Comparison of ENCODE assay signal across 11 mouse cellular contexts in the genomic region with DNA sequence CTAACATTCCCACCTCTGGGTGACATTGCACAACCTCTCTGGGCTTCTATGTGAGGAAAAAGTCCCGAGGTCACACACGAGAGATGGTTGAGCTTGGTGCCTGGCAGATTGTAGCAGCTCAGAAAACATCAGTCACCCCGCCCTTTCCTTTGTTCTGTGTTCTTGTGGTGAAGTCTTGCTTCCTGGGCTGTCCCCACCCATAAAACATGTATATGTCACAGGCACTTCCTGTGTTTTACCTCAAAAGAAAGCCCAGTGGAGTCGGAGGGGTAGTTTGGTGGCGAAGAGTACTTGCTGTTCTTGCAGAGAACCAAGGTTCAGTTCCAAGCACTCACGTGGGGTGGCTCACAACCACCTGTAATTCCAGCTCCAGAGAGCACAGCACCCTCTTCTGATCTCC. TPM values are rescaled to one million over a fixed set of nuclear protein-coding genes. Genes with fewer than 3 reads are reported as not detected.
A peak's percentile ranks its signal among the peaks of the same experiment; 100 is the strongest.
DNase-seq lines count a peak whose midpoint lies in the region; ATAC-seq and TF ChIP-seq lines count a peak whose summit lies in the region.
"Had no signal": no experiment of that assay in that cellular context is flagged by ENCODE, and none has a peak within 500 bp of the region (broad histone marks: within the 10 kb centered on the region; RNA-seq: fewer than 3 reads in every experiment).

No protein-coding gene starts in this region.

- H3K36me3 ChIP-seq in thymus, adult 2 months (ENCODE audit: control insufficient read depth, insufficient read depth, low read length), result peaks cover 14% of the 10 kb centered on the region
- no peaks in the 10 kb centered on the region for H3K36me3 ChIP-seq in neural tube, embryonic 15.5 days
- H3K36me3 ChIP-seq: hindbrain, embryonic 12.5 days; midbrain, embryonic 15.5 days had no signal

- TF ChIP-seq POLR2A in thymus, adult 2 months (IDR thresholded peaks at IDR 0.05; ENCODE audit: control insufficient read depth, extremely low read depth, insufficient read depth, low read length, poor library complexity), result 0 out of 2 replicates have a peak, but pooled peaks have one; percentile 35

- WGBS in thymus, adult 2 months, result 9% methylated on average over 6 of the region's 6 CpGs
- WGBS in neural tube, embryonic 15.5 days, result 84% methylated on average over 6 of the region's 6 CpGs

- no peak overlapping the region for H3K9ac ChIP-seq in neural tube, embryonic 15.5 days (replicated peaks)
- H3K9ac ChIP-seq: hindbrain, embryonic 12.5 days; midbrain, embryonic 15.5 days had no signal

- H3K9me3 ChIP-seq in neural tube, embryonic 15.5 days (replicated peaks), result no peaks in the 10 kb centered on the region
- H3K9me3 ChIP-seq: hindbrain, embryonic 12.5 days; midbrain, embryonic 15.5 days had no signal

- H3K4me1 ChIP-seq in thymus, adult 2 months (replicated peaks; ENCODE audit: control insufficient read depth, insufficient read depth, low read length), result peaks cover 21% of the 10 kb centered on the region
- no peaks in the 10 kb centered on the region for H3K4me1 ChIP-seq in neural tube, embryonic 15.5 days
- H3K4me1 ChIP-seq: hindbrain, embryonic 12.5 days; midbrain, embryonic 15.5 days had no signal

- no peaks in the 10 kb centered on the region for H3K27me3 ChIP-seq in thymus, adult 2 months (ENCODE audit: control insufficient read depth, insufficient read depth, low read length)
- H3K27me3 ChIP-seq in neural tube, embryonic 15.5 days (replicated peaks), result no peaks in the 10 kb centered on the region
- H3K27me3 ChIP-seq: hindbrain, embryonic 12.5 days; midbrain, embryonic 15.5 days had no signal

- ATAC-seq in granulocyte monocyte progenitor cell, adult 5-6 weeks (replicated peaks; ENCODE audit: poor library complexity, severe bottlenecking), result peak; percentile 56
- ATAC-seq in megakaryocyte progenitor cell, adult 5-6 weeks (replicated peaks; ENCODE audit: poor library complexity), result peak; percentile 45
- no peak for ATAC-seq in neural tube, embryonic 15.5 days (ENCODE audit: low FRiP score)
- ATAC-seq: midbrain, embryonic 15.5 days had no signal

- peak overlapping the region; percentile 99 for H3K27ac ChIP-seq in thymus, adult 2 months (ENCODE audit: control insufficient read depth, insufficient read depth, low read length)
- no peak overlapping the region for H3K27ac ChIP-seq in neural tube, embryonic 15.5 days (replicated peaks)
- H3K27ac ChIP-seq: hindbrain, embryonic 12.5 days; midbrain, embryonic 15.5 days had no signal

- peak; percentile 74 for DNase-seq in ES-CJ7 (ENCODE audit: low read depth, low spot score)
- DNase-seq in thymus, adult 2 months, result peak; percentile 79
- no peak for DNase-seq in Muller cell, postnatal 12 days (ENCODE audit: inconsistent ontology term)
- no peak for DNase-seq in gastrocnemius, adult 18-20 months (ENCODE audit: low spot score)
- DNase-seq: adrenal gland, postnatal 25 days had no signal

- H3K4me2 ChIP-seq in neural tube, embryonic 15.5 days, result no peak overlapping the region
- H3K4me2 ChIP-seq: hindbrain, embryonic 12.5 days; midbrain, embryonic 15.5 days had no signal

- TF ChIP-seq CTCF in thymus, adult 2 months (IDR thresholded peaks at IDR 0.05; ENCODE audit: borderline replicate concordance, control insufficient read depth, extremely low read depth, insufficient read depth, low read length, poor library complexity), result no peak

- peak overlapping the region; percentile 92 for H3K4me3 ChIP-seq in thymus, adult 2 months (ENCODE audit: control insufficient read depth, insufficient read depth, low read length)
- H3K4me3 ChIP-seq in neural tube, embryonic 15.5 days (replicated peaks), result no peak overlapping the region
- H3K4me3 ChIP-seq: hindbrain, embryonic 12.5 days; midbrain, embryonic 15.5 days had no signal

RNA-seq across cellular contexts. Expression of gene A430078G23Rik, which starts 2.4 kb away (rescaled TPM):
- 18.7 and 25.6 TPM in 2 replicates for total RNA-seq in granulocyte monocyte progenitor cell, adult 5-6 weeks (2014; fragmentation: Nextera tagmentation)
- total RNA-seq in granulocyte monocyte progenitor cell, adult 5-6 weeks (2017), result 10.5 and 14.7 TPM in 2 replicates
- total RNA-seq in megakaryocyte progenitor cell, adult 5-6 weeks (2015), result 6.6 and 10.0 TPM in 2 replicates
- total RNA-seq in megakaryocyte progenitor cell, adult 5-6 weeks (2017), result 16.5 and 23.9 TPM in 2 replicates
- polyA plus RNA-seq in thymus, adult 2 months (2012; rRNA removed), result 30.2 and 30.7 TPM in 2 replicates
- 1.1 TPM in 1 of 2 replicates, not detected in the other for polyA plus RNA-seq in neural tube, embryonic 15.5 days (2015; fragmentation: Nextera tagmentation; extraction: Ambion mirVana)
- total RNA-seq in gastrocnemius, adult 18-20 months (2021), result under 1 TPM in 1 of 2 experiments, not detected in 1; 0.11 TPM
- polyA plus RNA-seq: embryonic facial prominence, embryonic 11.5 days; hindbrain, embryonic 12.5 days; midbrain, embryonic 15.5 days had no signal

RNA-seq across cellular contexts. Expression of gene Arhgef18, which starts 37.2 kb away (rescaled TPM):
- 29.1 and 36.5 TPM in 2 replicates for total RNA-seq in granulocyte monocyte progenitor cell, adult 5-6 weeks (2014; fragmentation: Nextera tagmentation)
- 24.7 and 25.2 TPM in 2 replicates for total RNA-seq in granulocyte monocyte progenitor cell, adult 5-6 weeks (2017)
- total RNA-seq in megakaryocyte progenitor cell, adult 5-6 weeks (2015), result 22.6 and 28.9 TPM in 2 replicates
- 22.9 and 25.5 TPM in 2 replicates for total RNA-seq in megakaryocyte progenitor cell, adult 5-6 weeks (2017)
- polyA plus RNA-seq in thymus, adult 2 months (2012; rRNA removed), result 120 and 122 TPM in 2 replicates
- polyA plus RNA-seq in neural tube, embryonic 15.5 days (2015; fragmentation: Nextera tagmentation; extraction: Ambion mirVana), result 8.1 and 9.5 TPM in 2 replicates
- total RNA-seq in gastrocnemius, adult 18-20 months (2021), result 10 to 100 TPM in 1 of 2 experiments, 1 to 10 TPM in 1; 8.4 to 10.5 TPM

Comparison
In these comparisons a context has a peak if more than half of its experiments do, and no peak if none do; other contexts are left out.
1. DNase-seq: peak in ES-CJ7 (single experiment) and thymus, adult 2 months (single experiment); none in Muller cell, postnatal 12 days (single experiment) and gastrocnemius, adult 18-20 months (single experiment).
2. RNA of gene A430078G23Rik, which starts 2.4 kb away (total RNA-seq): 6.6 to 23.9 TPM in megakaryocyte progenitor cell, adult 5-6 weeks and 10.5 to 25.6 TPM in granulocyte monocyte progenitor cell, adult 5-6 weeks; 0.11 TPM in gastrocnemius, adult 18-20 months; every median in the first group is over 4 times any median in the second.